Mouse (Mus musculus): Measurements from ENCODE around the gene Nfatc4.

DNA sequence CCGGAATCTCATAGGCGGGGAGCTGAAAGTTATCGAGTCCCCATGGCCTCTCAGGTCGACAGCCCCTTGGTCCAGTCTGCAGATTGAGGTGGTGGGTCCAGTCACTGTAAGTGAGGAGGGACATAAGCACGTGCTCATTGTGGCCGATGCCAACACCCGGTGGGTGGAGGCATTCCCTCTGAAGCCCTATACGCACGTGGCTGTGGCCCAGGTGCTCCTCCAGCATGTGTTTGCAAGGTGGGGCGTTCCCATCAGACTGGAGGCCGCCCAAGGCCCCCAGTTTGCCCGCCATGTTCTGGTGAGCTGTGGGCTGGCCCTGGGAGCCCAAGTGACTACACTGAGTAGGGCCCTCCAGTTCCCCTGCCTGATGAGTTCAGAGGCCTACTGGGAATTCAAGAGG, 49.1 kb downstream of the Nfatc4 start:
- TF ChIP-seq CTCF (IDR thresholded peaks at IDR 0.05; ENCODE audit: borderline replicate concordance, control insufficient read depth, extremely low read depth, insufficient read depth, low read length, poor library complexity), result no peak
- no peak for TF ChIP-seq POLR2A (IDR thresholded peaks at IDR 0.05; ENCODE audit: control insufficient read depth, extremely low read depth, insufficient read depth, low read length, poor library complexity)

All from thymus, adult 2 months (tissue).